Mouse (Mus musculus): ENCODE results near the gene Col5a1. TPM values are rescaled to one million over a fixed set of nuclear protein-coding genes. Genes with fewer than 3 reads are reported as not detected.

Gene Col5a1
- polyA plus RNA-seq, 1 experiment: 5.4 TPM

DNA sequence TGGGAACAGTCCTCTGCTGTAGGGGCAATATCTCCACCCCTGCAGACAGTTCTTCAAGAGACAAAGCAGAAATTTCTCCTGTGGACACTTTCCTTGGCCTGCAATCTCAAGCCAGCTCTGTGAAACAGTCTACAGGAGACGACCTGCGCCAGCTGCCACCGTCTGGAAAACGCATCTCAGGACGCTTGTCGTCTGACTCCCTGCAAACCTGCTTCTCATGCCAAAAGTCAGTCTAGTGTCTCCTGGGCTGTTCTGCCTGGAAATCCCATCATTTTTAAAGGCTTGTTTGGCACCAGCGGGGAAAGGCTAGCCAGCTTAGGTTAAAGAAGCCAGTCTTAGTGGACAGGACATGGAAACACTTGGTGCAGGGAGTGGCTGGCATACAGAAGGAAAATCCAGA is 2.9 kb upstream of the Col5a1 start:
- 85% methylated on average over 7 of the region's 7 CpGs for WGBS
- no peak overlapping the region for H3K27ac ChIP-seq (ENCODE audit: insufficient read depth, low read length)
- peaks cover 4% of the 10 kb centered on the region; the same call in 1 of the 2 replicates for H3K4me1 ChIP-seq (ENCODE audit: control insufficient read depth, insufficient read depth, insufficient read length)
- no peak overlapping the region for H3K4me3 ChIP-seq (ENCODE audit: extremely low read depth, insufficient read depth, insufficient read length)
- no peaks in the 10 kb centered on the region for H3K36me3 ChIP-seq (ENCODE audit: control insufficient read depth, insufficient read depth, low read length)
- H3K27me3 ChIP-seq (ENCODE audit: control insufficient read depth, insufficient read depth, low read length): peaks cover 7% of the 10 kb centered on the region
- no peak for DNase-seq (ENCODE audit: low read depth in 1 of 2, low spot score in 2 of 2)
- TF ChIP-seq POLR2A (IDR thresholded peaks at IDR 0.05; ENCODE audit: low read depth, low read length): no peak
- TF ChIP-seq CTCF (IDR thresholded peaks at IDR 0.05; ENCODE audit: extremely low read depth, insufficient read depth, insufficient read length, insufficient replicate concordance): no peak

DNA sequence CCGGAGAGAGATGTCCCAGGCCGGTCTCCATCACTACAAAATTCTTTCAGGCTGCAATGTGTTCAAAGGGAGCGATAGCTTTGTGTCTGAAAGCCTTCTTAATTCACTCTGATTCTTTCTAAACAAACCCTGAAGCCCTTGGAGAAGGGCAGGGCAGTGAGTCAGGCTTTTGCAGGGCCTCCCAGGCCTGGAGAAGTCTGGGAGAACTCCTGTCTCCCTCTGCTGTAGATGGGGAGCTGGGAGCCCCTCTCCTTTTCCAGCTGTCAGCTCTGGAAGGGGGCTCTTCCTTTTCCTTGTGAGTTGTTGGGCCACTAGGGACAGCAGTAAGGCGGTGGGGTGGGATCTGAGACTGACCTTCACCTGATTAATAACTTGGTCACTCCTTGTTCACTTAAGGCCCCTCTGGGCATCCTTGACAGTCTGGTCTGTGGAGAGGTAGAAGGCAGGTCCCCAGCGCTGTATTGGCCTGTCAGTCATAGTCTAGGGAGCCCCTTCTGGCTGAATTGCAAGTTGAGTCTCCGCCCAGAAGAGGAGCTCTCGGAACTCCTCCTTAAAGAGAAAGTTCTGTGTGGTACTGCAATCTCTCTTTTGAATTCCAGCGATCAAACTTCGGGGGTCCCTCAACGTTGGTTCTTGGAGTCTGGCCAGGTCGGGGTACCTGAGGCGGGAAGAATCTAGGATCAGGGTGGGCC is 623 bp upstream of the Col5a1 start:
- WGBS: 22% methylated on average over 12 of the region's 12 CpGs
- H3K36me3 ChIP-seq (ENCODE audit: control insufficient read depth, insufficient read depth, low read length): no peaks in the 10 kb centered on the region
- no peak overlapping the region for H3K27ac ChIP-seq (ENCODE audit: insufficient read depth, low read length)
- peak overlapping the region; percentile 16; the same call in 1 of the 2 replicates for H3K4me3 ChIP-seq (ENCODE audit: extremely low read depth, insufficient read depth, insufficient read length)
- DNase-seq (ENCODE audit: low read depth in 1 of 2, low spot score in 2 of 2): no peak
- peaks cover 7% of the 10 kb centered on the region for H3K27me3 ChIP-seq (ENCODE audit: control insufficient read depth, insufficient read depth, low read length)
- TF ChIP-seq CTCF (IDR thresholded peaks at IDR 0.05; ENCODE audit: extremely low read depth, insufficient read depth, insufficient read length, insufficient replicate concordance) (no peak), POLR2A (IDR thresholded peaks at IDR 0.05; ENCODE audit: low read depth, low read length) (no peak)
- peaks cover 4% of the 10 kb centered on the region; the same call in 1 of the 2 replicates for H3K4me1 ChIP-seq (ENCODE audit: control insufficient read depth, insufficient read depth, insufficient read length)

GRCm38 (mm10) chr2:27886608-27887460 is 609 bp downstream of the Col5a1 start:
- WGBS: 2% methylated on average over 67 of the region's 67 CpGs
- Histone ChIP-seq H3K4me1 (ENCODE audit: control insufficient read depth, insufficient read depth, insufficient read length) (peaks cover 4% of the 10 kb centered on the region; the same call in 1 of the 2 replicates), H3K27ac (ENCODE audit: insufficient read depth, low read length) (peak overlapping the region; percentile 34; the same call in 1 of the 2 replicates), H3K4me3 (ENCODE audit: extremely low read depth, insufficient read depth, insufficient read length) (peak overlapping the region; percentile 47), H3K36me3 (ENCODE audit: control insufficient read depth, insufficient read depth, low read length) (no peaks in the 10 kb centered on the region), H3K27me3 (ENCODE audit: control insufficient read depth, insufficient read depth, low read length) (peaks cover 7% of the 10 kb centered on the region)
- DNase-seq (ENCODE audit: low read depth in 1 of 2, low spot score in 2 of 2): no peak
- TF ChIP-seq CTCF (IDR thresholded peaks at IDR 0.05; ENCODE audit: extremely low read depth, insufficient read depth, insufficient read length, insufficient replicate concordance): no peak
- no peak for TF ChIP-seq POLR2A (IDR thresholded peaks at IDR 0.05; ENCODE audit: low read depth, low read length)

- DNase-seq (ENCODE audit: low read depth in 1 of 2, low spot score in 2 of 2): no peak
- peaks cover 7% of the 10 kb centered on the region for H3K27me3 ChIP-seq (ENCODE audit: control insufficient read depth, insufficient read depth, low read length)
- TF ChIP-seq POLR2A (IDR thresholded peaks at IDR 0.05; ENCODE audit: low read depth, low read length): no peak
- TF ChIP-seq CTCF (IDR thresholded peaks at IDR 0.05; ENCODE audit: extremely low read depth, insufficient read depth, insufficient read length, insufficient replicate concordance): no peak
- H3K36me3 ChIP-seq (ENCODE audit: control insufficient read depth, insufficient read depth, low read length): no peaks in the 10 kb centered on the region
- H3K27ac ChIP-seq (ENCODE audit: insufficient read depth, low read length): no peak overlapping the region
- H3K4me3 ChIP-seq (ENCODE audit: extremely low read depth, insufficient read depth, insufficient read length): peak overlapping the region; percentile 47; the same call in 1 of the 2 replicates
- 37% methylated on average over 11 of the region's 11 CpGs for WGBS
- H3K4me1 ChIP-seq (ENCODE audit: control insufficient read depth, insufficient read depth, insufficient read length): peaks cover 4% of the 10 kb centered on the region; the same call in 1 of the 2 replicates
Observed at GRCm38 (mm10) chr2:27887461-27888264, 1.4 kb downstream of the Col5a1 start.

- H3K36me3 ChIP-seq (ENCODE audit: control insufficient read depth, insufficient read depth, low read length): no peaks in the 10 kb centered on the region
- no peak overlapping the region for H3K4me3 ChIP-seq (ENCODE audit: extremely low read depth, insufficient read depth, insufficient read length)
- TF ChIP-seq POLR2A (IDR thresholded peaks at IDR 0.05; ENCODE audit: low read depth, low read length): no peak
- TF ChIP-seq CTCF (IDR thresholded peaks at IDR 0.05; ENCODE audit: extremely low read depth, insufficient read depth, insufficient read length, insufficient replicate concordance): no peak
- no peak for DNase-seq (ENCODE audit: low read depth in 1 of 2, low spot score in 2 of 2)
- H3K4me1 ChIP-seq (ENCODE audit: control insufficient read depth, insufficient read depth, insufficient read length): peaks cover 4% of the 10 kb centered on the region; the same call in 1 of the 2 replicates
- H3K27me3 ChIP-seq (ENCODE audit: control insufficient read depth, insufficient read depth, low read length): peaks cover 7% of the 10 kb centered on the region
- 29% methylated on average over 10 of the region's 10 CpGs for WGBS
- H3K27ac ChIP-seq (ENCODE audit: insufficient read depth, low read length): no peak overlapping the region
Observed at GRCm38 (mm10) chr2:27888603-27889545, 2.6 kb downstream of the Col5a1 start.

Measured in spleen, adult 2 months (tissue).